Mouse (Mus musculus) brain, embryonic 14.5 days (tissue): ENCODE data around the gene Atf3.

Experiments
- CTCF ChIP-seq: fragments of 200-500 bp; IDR thresholded peaks from 2 replicates; pipeline ENCODE4 v1.5.1; 2012; ENCODE audit warnings: inconsistent platforms, mild to moderate bottlenecking, moderate library complexity, borderline replicate concordance; ENCODE audit not compliant: insufficient read depth, insufficient read length; ENCODE audit errors: extremely low read depth
- POLR2A ChIP-seq: fragments of 200-500 bp; IDR thresholded peaks from 2 replicates; pipeline ENCODE4 v1.6.1; 2012; ENCODE audit warnings: mild to moderate bottlenecking, inconsistent platforms, borderline replicate concordance; ENCODE audit not compliant: poor library complexity, insufficient read depth, insufficient read length, severe bottlenecking; ENCODE audit errors: extremely low read depth

DNA sequence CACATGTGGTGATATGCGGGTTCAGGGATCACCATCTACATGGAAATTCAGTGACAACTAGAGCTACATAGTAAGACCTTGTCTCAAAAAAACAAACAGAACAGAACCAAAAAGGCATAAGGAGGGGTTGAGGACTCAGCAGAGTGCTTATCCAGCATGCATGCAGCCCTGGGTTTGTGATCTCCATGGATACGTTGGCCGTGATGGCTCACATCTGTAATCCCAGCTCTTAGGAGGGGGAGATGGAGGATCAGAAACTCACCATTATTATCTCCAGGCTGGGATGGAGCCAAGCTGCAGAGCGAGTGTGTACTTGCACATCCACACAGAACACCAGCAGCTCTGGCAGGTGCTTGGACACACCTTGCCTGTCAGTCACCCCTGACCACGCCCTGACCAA is 85.6 kb downstream of the Atf3 start:
- TF ChIP-seq POLR2A (no peak), CTCF (no peak)
